Mouse (Mus musculus) frontal cortex, postnatal 36 days (tissue): ENCODE measurements at regions not wholly inside any gene's neighbourhood (a gene's known extent, or its start where the extent isn't known, plus 50 kb on each side); places are given as distances from the start of the nearest gene placed in this dataset.

ENCODE experiments used
- DNase-seq, 2 experiments: peaks; one replicate each; pipeline ENCODE4 v3.0.0; 2022; ENCODE audit warnings: low spot score in 2 of 2

GRCm38 (mm10) chr11:38938124-38938883 lies 1702.5 kb upstream of the Tenm2 start:
- peak in 1 of 2 experiments; percentile 7 for DNase-seq
